Mouse (Mus musculus) G1E-ER4 (cell line): ENCODE measurements around the gene Gm4214. TPM values are rescaled to one million over a fixed set of nuclear protein-coding genes. Genes with fewer than 3 reads are reported as not detected.
"Not testable (repeated sequence)": the region's sequence is repeated elsewhere in the genome, so short reads cannot be mapped to it uniquely, and the experiment has no call there.

ENCODE experiments used
- GATA1 ChIP-seq: IDR thresholded peaks from one replicate; pipeline ENCODE4 v1.8.0; 2012; ENCODE audit warnings: low read length, inconsistent platforms
- polyA plus RNA-seq: library from polyadenylated mRNA; stranded (reverse); fragments of >175 nt; gene quantifications from 2 replicates; pipeline ENCODE4 v1.2.3, GENCODE M21; 2012

Gm4214 gene
- not detected in 2 replicates for polyA plus RNA-seq

DNA sequence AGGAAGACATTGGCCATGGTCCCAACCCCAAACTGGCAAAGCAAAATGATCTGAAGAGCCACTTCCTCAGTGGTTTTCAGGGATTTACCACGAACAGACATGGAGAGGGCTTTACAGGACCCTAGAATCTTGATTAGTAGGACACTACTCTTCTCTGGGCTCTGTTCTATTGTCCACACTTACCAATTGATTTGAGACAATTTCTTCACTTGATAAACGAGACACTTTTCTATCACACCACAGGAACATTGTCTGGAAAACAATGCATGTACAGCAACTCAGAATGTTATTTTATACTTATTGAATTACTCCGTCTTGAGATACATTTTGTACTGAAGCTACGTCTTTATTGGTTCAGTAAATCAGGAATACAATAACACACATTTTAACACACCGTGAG is at the start of gene Gm4214:
TSS of gene Gm4214 (minus strand) at position 101 of the 400 bp plus-strand sequence.
- TF ChIP-seq GATA1, result not testable (repeated sequence)

DNA sequence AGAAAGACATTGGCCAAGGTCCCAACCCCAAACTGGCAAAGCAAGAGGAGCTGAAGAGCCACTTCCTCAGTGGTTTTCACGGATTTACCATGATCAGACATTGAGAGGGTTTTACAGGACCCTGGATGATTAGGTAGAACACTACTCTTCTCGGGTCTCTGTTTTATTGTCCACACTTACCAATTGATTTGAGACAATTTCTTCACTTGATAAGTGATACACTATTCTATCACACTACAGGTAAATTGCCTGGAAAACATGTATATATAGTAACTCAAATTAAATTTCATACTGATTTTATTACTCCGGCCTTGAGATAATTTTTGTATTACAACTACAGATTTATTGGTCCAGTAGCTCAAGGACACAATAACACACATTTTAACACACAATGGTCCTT is 35.4 kb upstream of the Gm4214 start, which contains the start of gene Gm4216:
TSS of gene Gm4216 (minus strand) at position 101 of the 400 bp plus-strand sequence.
- TF ChIP-seq GATA1, result not testable (repeated sequence)

Other genes with a start within 250 kb of the Gm4214 start
- not detected in 2 replicates for gene Vmn1r157, start 223.0 kb downstream of the Gm4214 start, polyA plus RNA-seq
- gene Vmn1r158, start 193.9 kb downstream of the Gm4214 start, polyA plus RNA-seq, result not detected in 2 replicates
- not detected in 2 replicates for gene Vmn1r159, start 141.1 kb downstream of the Gm4214 start, polyA plus RNA-seq
- not detected in 2 replicates for gene Vmn1r160, start 113.4 kb downstream of the Gm4214 start, polyA plus RNA-seq
- gene Gm4216, start 35.2 kb upstream of the Gm4214 start, polyA plus RNA-seq, result not detected in 2 replicates
- not detected in 2 replicates for gene Vmn1r163, start 70.9 kb upstream of the Gm4214 start, polyA plus RNA-seq
- gene Gm8720, start 82.8 kb upstream of the Gm4214 start, polyA plus RNA-seq, result not detected in 2 replicates
- not detected in 2 replicates for gene Gm10662, start 159.8 kb upstream of the Gm4214 start, polyA plus RNA-seq
- not detected in 2 replicates for gene Vmn1r165, start 232.7 kb upstream of the Gm4214 start, polyA plus RNA-seq